Mouse (Mus musculus) layer of hippocampus, postnatal 36 days (tissue): ENCODE data around the gene Rhou. TPM values are rescaled to one million over a fixed set of nuclear protein-coding genes. Genes with fewer than 3 reads are reported as not detected.
"Not testable (repeated sequence)": the region's sequence is repeated elsewhere in the genome, so short reads cannot be mapped to it uniquely, and the experiment has no call there.

Experiments
- DNase-seq, 2 experiments: peaks; one replicate each; pipeline ENCODE4 v3.0.0; 2022
- total RNA-seq, 2 experiments: library from RNA; stranded (reverse); gene quantifications; 2 replicates each; pipeline ENCODE4 v1.2.3; 2021

Rhou gene
- 10 to 100 TPM; 36.0 to 45.7 TPM for total RNA-seq

GRCm38 (mm10) chr8:123653308-123653993 is at the start of gene Rhou:
Gene Rhou (plus strand): TSS chr8:123653929.
- DNase-seq, result peak; percentile 92

DNA sequence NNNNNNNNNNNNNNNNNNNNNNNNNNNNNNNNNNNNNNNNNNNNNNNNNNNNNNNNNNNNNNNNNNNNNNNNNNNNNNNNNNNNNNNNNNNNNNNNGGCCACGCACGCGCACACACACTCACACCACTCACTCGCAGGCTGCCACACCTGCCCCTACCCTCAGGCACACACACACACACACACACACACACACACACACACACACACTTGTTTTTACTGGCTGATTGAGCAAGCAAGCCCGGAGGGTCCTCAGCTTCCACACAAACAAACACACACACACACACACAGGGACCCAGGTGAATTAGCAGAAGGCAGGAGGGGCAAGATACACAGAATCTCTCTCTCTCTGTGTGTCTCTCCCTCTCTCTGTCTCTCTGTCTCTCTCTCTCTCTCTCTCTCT is 41.1 kb upstream of the Rhou start:
- DNase-seq, result not testable (repeated sequence)

- not testable (repeated sequence) for DNase-seq
Measured at GRCm38 (mm10) chr8:123623523-123623922, 30.2 kb upstream of the Rhou start.

DNA sequence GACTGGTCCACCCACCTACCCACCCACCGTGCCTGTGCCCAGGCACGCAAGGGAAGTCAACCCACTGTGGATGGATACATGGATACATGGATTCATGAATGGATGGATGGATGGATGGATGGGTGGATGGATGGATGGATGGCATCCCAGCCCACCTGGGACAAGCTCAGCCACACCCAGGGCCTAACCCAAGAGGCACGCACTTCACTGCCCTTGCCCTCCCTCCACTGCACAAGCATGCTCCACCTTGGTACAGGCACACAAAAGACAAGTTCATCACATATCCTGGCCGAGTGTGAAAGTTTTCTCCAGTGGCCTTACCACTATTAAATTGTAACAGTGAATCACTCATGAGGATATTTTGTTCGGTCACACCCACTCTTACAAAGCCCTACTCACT is 29.5 kb upstream of the Rhou start:
- no peak for DNase-seq

- DNase-seq, result no peak
Measured at GRCm38 (mm10) chr8:123624702-123625101, 29.0 kb upstream of the Rhou start.

- no peak for DNase-seq
Measured at GRCm38 (mm10) chr8:123625717-123626116, 28.0 kb upstream of the Rhou start.

GRCm38 (mm10) chr8:123627410-123628147 is 26.1 kb upstream of the Rhou start:
- no peak for DNase-seq

GRCm38 (mm10) chr8:123628253-123628967 is 25.3 kb upstream of the Rhou start:
- peak in 1 of 2 experiments; percentile 50 for DNase-seq

DNA sequence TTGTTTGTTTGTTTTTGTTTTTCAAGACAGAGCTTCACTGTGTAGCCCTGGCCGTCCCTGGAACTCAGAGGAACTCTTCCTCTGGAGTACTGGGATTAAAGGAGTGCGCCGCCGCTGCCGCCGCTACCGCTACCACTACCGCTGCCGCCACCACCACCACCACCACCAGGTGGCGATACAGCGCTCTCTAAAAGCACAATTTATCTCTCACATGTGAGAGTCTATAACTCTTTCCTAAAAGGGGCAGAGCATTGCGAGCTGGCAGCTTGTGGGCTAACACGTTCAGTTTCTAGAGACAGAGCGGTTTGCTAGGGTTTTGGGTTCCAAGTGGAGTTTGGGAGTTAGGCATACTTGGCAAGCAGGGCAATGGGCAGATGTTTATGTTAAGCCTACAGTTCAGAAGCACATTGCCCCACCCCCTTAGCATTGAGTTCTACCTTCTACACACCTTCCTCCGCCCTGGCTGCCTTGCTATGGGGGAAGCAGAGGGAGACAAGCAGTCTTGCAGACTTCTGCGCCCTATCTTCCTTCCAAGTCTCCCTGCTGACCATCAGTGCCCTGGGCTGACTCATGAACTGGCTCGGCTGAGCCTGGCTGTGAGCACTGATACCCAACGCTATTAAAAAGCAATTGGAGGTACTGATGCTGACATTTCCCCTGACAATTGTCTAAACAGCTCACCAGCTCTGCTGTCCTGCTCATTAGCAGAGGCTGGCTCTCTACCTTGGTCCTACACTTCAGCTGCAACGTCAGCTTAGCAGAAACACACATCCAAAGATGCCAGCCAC is 24.6 kb upstream of the Rhou start:
- peak; percentile 69 to 81 for DNase-seq

- no peak for DNase-seq
Measured at GRCm38 (mm10) chr8:123630058-123630457, 23.7 kb upstream of the Rhou start.

- no peak for DNase-seq
Measured at GRCm38 (mm10) chr8:123630841-123631251, 22.9 kb upstream of the Rhou start.

DNA sequence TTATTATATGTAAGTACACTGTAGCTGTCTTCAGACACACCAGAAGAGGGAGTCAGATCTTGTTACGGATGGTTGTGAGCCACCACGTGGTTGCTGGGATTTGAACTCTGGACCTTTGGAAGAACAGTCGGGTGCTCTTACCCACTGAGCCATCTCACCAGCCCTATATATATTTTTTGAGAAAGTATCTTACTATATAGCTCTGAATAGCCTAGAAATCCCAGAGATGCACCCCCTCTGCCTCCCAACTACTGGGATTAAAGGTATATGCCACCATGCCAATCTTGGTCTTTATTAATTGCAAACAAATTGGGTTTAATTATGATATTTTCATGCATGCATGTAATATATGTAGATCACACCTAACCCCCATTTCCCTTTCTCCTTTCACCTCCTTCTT is 22.0 kb upstream of the Rhou start:
- DNase-seq, result not testable (repeated sequence)

DNA sequence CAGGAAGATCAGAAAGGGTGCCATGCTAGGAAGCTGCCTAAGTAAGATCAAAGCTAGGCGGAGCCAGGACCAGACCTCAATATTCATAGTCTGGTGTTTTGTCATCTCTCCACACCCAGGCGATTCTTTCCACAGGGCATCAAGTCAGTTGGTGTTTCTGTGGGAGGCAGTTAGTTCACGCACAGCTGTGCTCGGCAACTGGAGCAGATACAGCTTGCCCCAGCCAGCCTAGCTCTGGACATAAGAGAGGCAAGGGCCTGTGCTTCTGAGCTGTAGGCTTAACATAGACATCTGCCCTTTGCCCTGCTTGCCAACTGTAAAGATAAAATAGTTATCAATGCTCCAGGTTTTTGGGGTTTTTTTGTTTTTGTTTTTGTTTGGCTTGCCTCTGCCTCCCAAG is 21.5 kb upstream of the Rhou start:
- DNase-seq, result no peak

- DNase-seq, result no peak
Measured at GRCm38 (mm10) chr8:123633801-123634200, 19.9 kb upstream of the Rhou start.

GRCm38 (mm10) chr8:123634395-123635131 is 19.2 kb upstream of the Rhou start:
- DNase-seq, result no peak

DNA sequence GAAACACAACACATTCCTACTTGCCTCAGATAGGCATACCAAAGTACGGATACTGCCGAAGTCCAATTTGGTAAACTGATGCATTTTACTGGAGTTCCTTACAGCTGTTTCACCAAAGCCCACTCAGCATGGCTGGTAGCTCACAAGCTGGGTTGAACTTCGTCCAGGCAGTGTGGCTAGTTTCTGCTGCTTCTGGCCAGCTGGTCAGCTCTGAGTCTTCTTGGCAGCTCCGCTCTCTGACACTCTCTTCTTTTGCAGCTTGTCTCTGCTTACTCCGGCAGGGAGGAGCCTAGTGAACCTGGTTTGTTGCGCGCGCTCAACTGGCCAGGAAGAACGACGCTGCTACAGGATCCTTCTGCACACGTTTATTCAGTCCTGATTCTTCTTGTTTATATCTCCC is 18.1 kb upstream of the Rhou start:
- DNase-seq, result no peak

DNA sequence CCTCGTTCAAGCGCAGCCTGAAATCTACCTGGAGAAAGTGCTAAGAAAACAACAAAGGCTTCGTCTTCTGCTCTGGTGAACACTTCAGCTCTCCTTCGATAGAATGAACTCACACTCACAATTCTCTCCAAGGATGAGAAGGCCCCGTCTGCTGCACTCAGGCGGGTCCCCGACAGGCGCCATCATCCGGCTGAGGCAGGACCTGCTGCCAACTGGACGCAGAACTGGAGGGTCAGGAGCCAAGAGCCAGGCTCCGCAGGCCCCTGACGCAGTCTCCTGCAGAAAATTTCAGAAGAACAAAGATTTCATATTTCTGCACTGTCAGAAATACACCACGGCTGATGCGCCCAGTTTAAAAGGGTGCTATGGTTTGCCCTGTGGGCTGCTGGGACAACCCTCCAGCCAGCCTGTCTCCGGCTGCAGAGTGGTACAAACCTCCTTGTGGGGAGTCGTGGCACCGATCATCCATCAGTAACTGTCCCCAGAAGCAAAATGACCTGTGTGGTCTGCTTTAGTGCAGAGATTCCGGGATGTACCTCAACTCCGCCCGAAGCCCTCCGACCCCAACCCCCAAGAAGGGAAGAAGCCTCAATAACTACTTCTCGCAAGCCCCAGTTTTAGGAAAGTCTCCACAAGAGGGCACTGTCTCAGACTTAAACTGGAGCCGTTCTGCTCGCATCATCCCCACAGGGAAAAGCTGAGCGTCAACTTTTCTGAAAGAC is 10.2 kb upstream of the Rhou start:
- DNase-seq, result peak; percentile 53 to 64

DNA sequence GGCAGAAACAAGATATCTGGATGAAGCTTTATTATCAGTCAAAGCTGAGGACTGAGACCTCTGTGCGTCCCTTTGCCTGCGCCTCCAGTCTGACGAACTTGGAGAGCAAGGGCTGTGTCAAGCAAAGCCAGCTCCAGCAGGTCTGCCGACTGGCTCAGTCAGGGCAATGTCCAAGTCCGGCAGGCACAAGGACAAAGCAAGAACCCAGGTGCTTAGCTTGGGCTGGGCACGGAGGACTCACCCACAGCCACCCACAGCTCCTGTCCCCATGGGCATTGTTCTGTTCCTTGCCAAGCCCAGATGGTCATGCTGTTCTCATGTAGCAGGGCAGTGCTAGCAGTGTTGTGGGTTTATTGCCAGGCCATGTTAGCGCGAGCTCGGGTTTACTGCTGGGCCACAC is 8.5 kb upstream of the Rhou start:
- no peak for DNase-seq

DNA sequence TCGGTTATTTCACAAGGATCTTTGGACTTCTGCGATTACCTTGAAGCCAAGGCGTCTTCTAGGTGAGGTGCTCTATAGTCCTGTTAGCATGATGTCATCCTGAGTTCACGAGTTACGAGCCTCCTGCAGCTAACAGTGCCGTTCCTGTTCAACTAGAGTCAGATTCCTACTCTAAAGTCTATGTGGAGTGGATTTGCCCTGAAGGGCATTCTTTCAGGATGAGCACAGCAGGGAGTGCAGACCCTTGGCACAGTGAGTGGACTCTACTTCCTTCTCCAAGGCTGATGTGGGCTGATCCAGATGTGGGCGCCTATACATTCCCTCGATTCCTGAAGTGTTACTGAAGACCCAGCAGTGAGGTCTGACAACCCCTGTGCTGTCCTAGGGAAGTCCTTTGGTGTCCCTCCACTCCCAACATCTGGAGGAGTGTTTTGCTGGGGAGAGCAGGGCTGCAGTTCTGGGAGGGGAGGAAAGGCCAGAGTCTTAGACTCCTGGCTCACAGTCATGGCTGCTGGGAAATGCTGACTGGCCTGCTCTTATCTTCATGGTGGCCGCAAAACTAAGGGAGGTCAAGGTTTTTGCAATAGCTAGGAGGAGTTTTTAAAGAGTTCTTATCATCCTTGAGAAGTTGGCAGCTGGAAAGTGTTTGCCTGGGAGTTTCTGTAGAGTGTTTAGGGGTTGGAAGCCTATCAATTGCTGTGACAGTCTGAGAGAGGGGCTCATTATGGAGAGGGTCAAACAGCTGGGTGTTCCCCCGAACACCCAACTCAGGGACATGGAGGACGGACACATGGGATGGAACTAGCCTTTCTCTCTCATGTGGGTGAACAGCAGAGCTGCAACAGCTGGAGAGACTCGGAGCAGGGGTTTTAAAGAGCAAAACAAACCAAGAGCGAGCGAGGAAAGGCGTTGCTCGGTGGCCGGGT is 5.2 kb upstream of the Rhou start:
- no peak for DNase-seq

GRCm38 (mm10) chr8:123649483-123649882 is 4.2 kb upstream of the Rhou start:
- DNase-seq, result no peak
